Mouse (Mus musculus) spleen, postnatal 0 days (tissue): ENCODE data around the gene Mst1. TPM values are rescaled to one million over a fixed set of nuclear protein-coding genes. Genes with fewer than 3 reads are reported as not detected.

Experiments used
- polyA plus RNA-seq: library from polyadenylated mRNA; unstranded; fragments of >200 nt; fragmentation: Nextera tagmentation; extraction: Ambion mirVana; gene quantifications from 2 replicates; pipeline ENCODE4 v1.2.1, GENCODE M21; 2015

The Mst1 gene
- 3.4 and 4.5 TPM in 2 replicates for polyA plus RNA-seq

GRCm38 (mm10) chr9:108080168-108080567 is at the start of gene Mst1:
Mst1 (plus strand) TSS chr9:108080436.

GRCm38 (mm10) chr9:108049016-108049455 is 31.2 kb upstream of the Mst1 start, which contains the start of gene Gmppb:
Gmppb (plus strand) TSS chr9:108049242.

GRCm38 (mm10) chr9:108052885-108053664 is 27.2 kb upstream of the Mst1 start, which contains the start of gene Amigo3:
Amigo3 (plus strand) TSS chr9:108053159.

GRCm38 (mm10) chr9:108082988-108083431 is 2.8 kb downstream of the Mst1 start, which contains the start of gene Rnf123:
Rnf123 (minus strand) TSS chr9:108083346.

GRCm38 (mm10) chr9:108094184-108094941 is 14.1 kb downstream of the Mst1 start, which contains the start of gene Apeh:
Apeh (minus strand) TSS chr9:108094606.

Other genes starting within 250 kb of the Mst1 start
- 37.4 and 39.2 TPM in 2 replicates for gene Rbm6, start 207.2 kb upstream of the Mst1 start, polyA plus RNA-seq
- 5.0 and 5.7 TPM in 2 replicates for gene Mon1a, start 192.3 kb upstream of the Mst1 start, polyA plus RNA-seq
- 2.1 and 2.4 TPM in 2 replicates for gene Mst1r, start 173.6 kb upstream of the Mst1 start, polyA plus RNA-seq
- not detected in 2 replicates for gene Actl11, start 152.0 kb upstream of the Mst1 start, polyA plus RNA-seq
- gene Camkv, start 144.8 kb upstream of the Mst1 start, polyA plus RNA-seq = 0.10 and 0.20 TPM in 2 replicates
- gene Traip, start 130.3 kb upstream of the Mst1 start, polyA plus RNA-seq = 18.6 and 19.2 TPM in 2 replicates
- gene Uba7, start 104.9 kb upstream of the Mst1 start, polyA plus RNA-seq = 74.5 and 86.4 TPM in 2 replicates
- 0.77 and 1.3 TPM in 2 replicates for gene Gm20661, start 97.4 kb upstream of the Mst1 start, polyA plus RNA-seq
- gene Inka1, start 94.6 kb upstream of the Mst1 start, polyA plus RNA-seq = 75.4 and 77.7 TPM in 2 replicates
- gene Cdhr4, start 87.9 kb upstream of the Mst1 start, polyA plus RNA-seq = 2.2 and 3.8 TPM in 2 replicates
- 0.17 TPM in 1 of 2 replicates, not detected in the other for gene Gm20662, start 84.1 kb upstream of the Mst1 start, polyA plus RNA-seq
- gene Ip6k1, start 77.9 kb upstream of the Mst1 start, polyA plus RNA-seq = 43.7 and 46.3 TPM in 2 replicates
- gene Gmppb, start 31.2 kb upstream of the Mst1 start, polyA plus RNA-seq = 14.6 and 15.7 TPM in 2 replicates
- gene Amigo3, start 27.3 kb upstream of the Mst1 start, polyA plus RNA-seq = 1.9 and 2.3 TPM in 2 replicates
- gene Rnf123, start 2.9 kb downstream of the Mst1 start, polyA plus RNA-seq = 90.1 and 92.6 TPM in 2 replicates
- gene Apeh, start 14.2 kb downstream of the Mst1 start, polyA plus RNA-seq = 130 and 136 TPM in 2 replicates
- gene Bsn, start 109.9 kb downstream of the Mst1 start, polyA plus RNA-seq = 2.9 TPM in 2 replicates
- 16.9 and 19.2 TPM in 2 replicates for gene Dag1, start 183.5 kb downstream of the Mst1 start, polyA plus RNA-seq
- 5.2 and 6.5 TPM in 2 replicates for gene Nicn1, start 210.0 kb downstream of the Mst1 start, polyA plus RNA-seq
- gene Amt, start 216.4 kb downstream of the Mst1 start, polyA plus RNA-seq = 1.3 and 1.7 TPM in 2 replicates
- 256 and 274 TPM in 2 replicates for gene Rhoa, start 225.7 kb downstream of the Mst1 start, polyA plus RNA-seq
- gene Tcta, start 225.7 kb downstream of the Mst1 start, polyA plus RNA-seq = 16.6 and 19.3 TPM in 2 replicates